Mouse (Mus musculus): ENCODE results near the gene Dennd4c. TPM values are rescaled to one million over a fixed set of nuclear protein-coding genes. Genes with fewer than 3 reads are reported as not detected.
A peak's percentile ranks its signal among the peaks of the same experiment; 100 is the strongest.
"Not testable (repeated sequence)": the region's sequence is repeated elsewhere in the genome, so short reads cannot be mapped to it uniquely, and the experiment has no call there.

The Dennd4c gene
- polyA plus RNA-seq, 1 experiment from 2014 or later: 14.4 TPM

DNA sequence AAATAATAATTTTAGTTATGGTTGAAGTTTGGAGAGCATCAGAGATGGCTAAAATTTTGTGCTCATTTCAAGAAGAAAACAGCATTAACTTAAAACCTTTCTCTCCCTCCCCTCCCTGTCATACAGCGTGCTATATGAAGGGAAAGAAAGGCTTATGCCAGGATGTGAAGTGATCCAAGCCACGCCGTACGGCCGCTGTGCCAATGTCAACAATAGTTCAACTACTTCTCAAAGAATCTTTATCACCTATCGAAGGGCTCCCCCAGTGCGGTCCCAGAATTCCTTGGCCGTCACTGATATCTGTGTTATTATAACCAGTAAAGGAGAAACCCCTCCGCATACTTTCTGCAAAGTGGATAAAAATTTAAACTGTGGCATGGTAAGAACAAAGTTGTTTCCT is 29.2 kb downstream of the Dennd4c start:
- in situ Hi-C loops (cut with MboI; ENCODE audit: low pct_unique_long_range_greater_than_20kb): no loop called here
- H3K27me3 ChIP-seq: no peaks in the 10 kb centered on the region
- ATAC-seq (no peak), DNase-seq (ENCODE audit: low read depth, low spot score) (no peak)
- ChIA-PET CTCF (no interaction called here), POLR2A (no interaction called here)
- TF ChIP-seq CTCF (IDR thresholded peaks at IDR 0.05): no peak

DNA sequence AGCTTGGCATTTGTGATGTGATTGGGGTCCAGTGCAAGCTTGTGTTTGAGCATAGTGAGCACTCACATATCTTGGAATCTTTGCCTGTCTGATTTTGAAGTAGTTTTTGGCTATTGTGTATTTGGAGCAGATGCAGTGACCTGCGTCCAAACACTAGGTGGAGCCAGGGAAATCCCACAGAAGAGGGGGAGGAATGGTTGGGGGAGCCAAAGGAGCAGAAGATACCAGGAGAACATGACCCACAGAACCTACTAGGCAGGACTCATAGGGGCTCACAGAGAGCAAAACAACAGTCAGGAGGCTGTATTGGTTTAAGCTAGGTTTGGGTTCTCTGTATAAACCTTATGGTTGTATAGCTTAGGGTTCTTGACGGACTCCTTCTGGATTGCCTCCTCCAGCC is 62.2 kb downstream of the Dennd4c start:
- ChIA-PET CTCF (interaction anchor here (0.6 to 1.5 kb wide), 2 partner anchors 15 to 17 kb away, joined by 3 read pairs; no protein-coding TSS in a partner anchor), POLR2A (interaction anchor here (0.6 kb wide), 1 partner anchor 45 kb away, joined by 6 read pairs; no protein-coding TSS in a partner anchor)
- no peaks in the 10 kb centered on the region for H3K27me3 ChIP-seq
- DNase-seq (ENCODE audit: low read depth, low spot score) (no peak), ATAC-seq (no peak)
- in situ Hi-C loops (cut with MboI; ENCODE audit: low pct_unique_long_range_greater_than_20kb): no loop called here
- peak; percentile 56 for TF ChIP-seq CTCF (IDR thresholded peaks at IDR 0.05)

DNA sequence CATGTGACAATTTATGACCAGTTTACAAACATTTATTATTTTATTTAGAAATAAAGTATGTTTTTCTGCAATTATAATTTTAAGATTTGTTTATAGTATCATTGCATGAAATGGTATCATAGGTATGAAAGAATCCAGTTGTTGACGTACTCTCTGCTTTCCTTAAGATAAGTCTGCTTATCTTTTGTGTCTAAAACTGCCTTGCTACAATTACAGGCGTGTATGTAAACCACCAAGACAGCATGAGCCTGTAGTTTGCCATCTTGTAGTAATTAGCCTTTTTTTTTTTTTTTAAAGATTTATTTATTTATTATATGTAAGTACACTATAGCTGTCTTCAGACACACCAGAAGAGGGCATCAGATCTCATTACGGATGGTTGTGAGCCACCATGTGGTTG is 66.5 kb downstream of the Dennd4c start:
- no peak for TF ChIP-seq CTCF (IDR thresholded peaks at IDR 0.05)
- no peak for DNase-seq (ENCODE audit: low read depth, low spot score)
- ChIA-PET POLR2A (no interaction called here), CTCF (no interaction called here)
- in situ Hi-C loops (cut with MboI; ENCODE audit: low pct_unique_long_range_greater_than_20kb): no loop called here
- ATAC-seq: no peak
- no peaks in the 10 kb centered on the region for H3K27me3 ChIP-seq

DNA sequence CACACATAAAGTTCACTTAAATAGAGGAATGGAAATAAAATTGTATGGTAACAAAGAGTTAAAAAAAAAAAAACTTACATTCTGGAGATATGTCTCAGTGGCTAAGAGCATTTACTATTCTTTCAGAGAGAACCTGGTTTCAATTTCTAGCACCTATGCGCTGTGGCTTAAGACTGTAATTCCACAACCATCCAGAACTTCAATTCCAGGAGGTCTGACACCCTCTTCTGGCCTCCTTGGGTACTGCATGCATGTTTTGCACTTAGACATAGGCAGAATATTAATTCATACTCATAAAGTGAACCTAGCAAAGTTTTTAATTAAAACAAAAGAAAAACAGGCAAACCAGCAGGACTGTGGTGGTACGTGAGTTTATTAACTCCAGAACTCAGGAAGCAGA is 74.8 kb downstream of the Dennd4c start:
- in situ Hi-C loops (cut with MboI; ENCODE audit: low pct_unique_long_range_greater_than_20kb): no loop called here
- H3K27me3 ChIP-seq: no peaks in the 10 kb centered on the region
- peak; percentile 20 for DNase-seq (ENCODE audit: low read depth, low spot score)
- CTCF ChIA-PET: interaction anchor here (0.7 kb wide), 1 partner anchor 10 kb away, joined by 3 read pairs; no protein-coding TSS in a partner anchor
- POLR2A ChIA-PET: no interaction called here
- TF ChIP-seq CTCF (IDR thresholded peaks at IDR 0.05): peak; percentile 63
- no peak for ATAC-seq

DNA sequence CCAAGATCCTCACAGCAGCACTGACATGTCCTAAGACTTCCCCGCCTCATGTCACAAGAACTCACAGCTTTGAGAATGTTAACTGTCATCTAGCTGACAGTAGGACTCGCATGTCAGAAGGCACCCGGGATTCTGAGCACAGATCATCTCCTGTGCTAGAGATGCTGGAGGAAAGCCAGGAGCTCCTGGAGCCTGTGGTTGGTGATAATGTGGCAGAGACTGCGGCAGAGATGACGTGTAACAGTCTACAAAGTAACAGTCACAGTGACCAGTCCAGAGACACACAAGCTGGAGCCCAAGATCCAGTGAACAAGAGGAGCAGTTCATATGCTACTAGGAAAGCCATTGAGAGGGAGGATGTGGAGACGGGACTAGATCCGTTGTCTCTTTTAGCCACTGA is 76.8 kb downstream of the Dennd4c start:
- ATAC-seq (no peak), DNase-seq (ENCODE audit: low read depth, low spot score) (no peak)
- H3K27me3 ChIP-seq: no peaks in the 10 kb centered on the region
- ChIA-PET CTCF (interaction anchor here (1.0 to 1.1 kb wide), 2 partner anchors 9 to 14 kb away, joined by 3 to 5 read pairs; no protein-coding TSS in a partner anchor), POLR2A (no interaction called here)
- in situ Hi-C loops (cut with MboI; ENCODE audit: low pct_unique_long_range_greater_than_20kb): loop anchor here (25.0 kb wide), 1 partner anchor 238 kb away; the partner anchor contains the start of gene Rraga
- no peak for TF ChIP-seq CTCF (IDR thresholded peaks at IDR 0.05)

DNA sequence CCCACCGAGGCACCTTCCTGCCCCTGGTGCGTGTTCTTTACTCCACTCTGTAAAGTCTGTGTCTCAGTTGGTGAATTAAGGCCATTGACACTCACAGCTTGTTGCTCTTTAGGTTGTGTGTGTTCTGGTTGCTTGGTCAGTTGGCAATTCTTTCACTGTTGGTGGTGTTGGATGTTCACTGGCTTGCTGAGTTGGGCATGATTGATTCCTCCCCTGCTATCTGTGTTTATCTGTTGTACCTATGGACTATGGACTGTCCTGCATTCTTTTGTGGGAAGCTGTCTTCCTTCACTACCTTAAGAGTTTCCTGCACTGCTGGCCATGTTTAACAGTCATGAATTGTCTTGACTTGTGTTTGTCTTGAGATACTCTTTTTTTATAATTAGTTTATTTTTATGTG is 83.5 kb downstream of the Dennd4c start:
- no peaks in the 10 kb centered on the region for H3K27me3 ChIP-seq
- POLR2A ChIA-PET: no interaction called here
- in situ Hi-C loops (cut with MboI; ENCODE audit: low pct_unique_long_range_greater_than_20kb): loop anchor here (25.0 kb wide), 1 partner anchor 245 kb away; the partner anchor contains the start of gene Rraga
- DNase-seq (ENCODE audit: low read depth, low spot score) (no peak), ATAC-seq (no peak)
- CTCF ChIA-PET: interaction anchor here (1.5 kb wide), 1 partner anchor 11 kb away, joined by 4 read pairs; no protein-coding TSS in a partner anchor
- no peak for TF ChIP-seq CTCF (IDR thresholded peaks at IDR 0.05)

DNA sequence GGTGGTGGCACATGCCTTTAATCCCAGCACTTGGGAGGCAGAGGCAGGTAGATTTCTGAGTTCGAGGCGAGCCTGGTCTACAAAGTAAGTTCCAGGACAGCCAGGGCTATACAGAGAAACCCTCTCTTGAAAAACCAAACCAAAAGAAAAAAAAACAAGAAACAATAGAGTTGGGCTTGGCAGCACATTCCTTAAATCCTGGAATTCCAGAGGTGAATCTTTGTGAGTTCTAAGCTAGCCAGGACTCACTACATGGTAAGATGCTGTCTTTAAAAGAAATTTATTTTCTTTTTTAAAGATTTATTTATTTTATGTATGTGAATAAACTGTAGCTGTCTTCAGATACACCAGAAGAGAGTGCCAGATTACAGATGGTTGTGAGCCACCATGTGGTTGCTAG is 92.8 kb downstream of the Dennd4c start:
- POLR2A ChIA-PET; H3K27me3 ChIP-seq; DNase-seq (ENCODE audit: low read depth, low spot score); CTCF ChIA-PET; ATAC-seq: not testable (repeated sequence)
- in situ Hi-C loops (cut with MboI; ENCODE audit: low pct_unique_long_range_greater_than_20kb): loop anchor here (25.0 kb wide), 1 partner anchor 254 kb away; the partner anchor contains the start of gene Rraga

DNA sequence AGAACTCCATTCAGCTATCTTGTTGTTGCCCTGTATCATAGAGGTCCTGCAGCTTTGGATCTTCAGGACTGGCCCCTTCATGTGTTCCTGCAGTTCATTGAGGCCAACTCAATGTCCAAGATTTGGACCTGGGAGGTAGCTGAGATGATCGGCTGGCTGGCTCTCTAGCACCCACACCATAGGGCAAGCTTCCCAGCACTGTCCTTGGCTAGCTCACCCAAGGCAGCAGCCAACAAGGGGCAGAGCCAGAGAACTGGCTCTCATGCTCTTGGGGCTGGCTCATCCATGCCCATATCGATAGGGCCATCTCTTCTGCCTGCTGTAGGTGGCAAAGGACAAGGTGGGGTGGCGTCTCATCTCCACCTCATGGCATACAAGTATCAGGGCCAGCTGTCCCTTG is 97.0 kb downstream of the Dennd4c start:
- CTCF ChIA-PET: interaction anchor here (0.7 to 1.2 kb wide), 2 partner anchors 21 to 30 kb away, joined by 3 read pairs; no protein-coding TSS in a partner anchor
- H3K27me3 ChIP-seq: no peaks in the 10 kb centered on the region
- POLR2A ChIA-PET: no interaction called here
- no peak for TF ChIP-seq CTCF (IDR thresholded peaks at IDR 0.05)
- DNase-seq (ENCODE audit: low read depth, low spot score): no peak
- in situ Hi-C loops (cut with MboI; ENCODE audit: low pct_unique_long_range_greater_than_20kb): loop anchor here (25.0 kb wide), 1 partner anchor 258 kb away; the partner anchor contains the start of gene Rraga
- no peak for ATAC-seq

DNA sequence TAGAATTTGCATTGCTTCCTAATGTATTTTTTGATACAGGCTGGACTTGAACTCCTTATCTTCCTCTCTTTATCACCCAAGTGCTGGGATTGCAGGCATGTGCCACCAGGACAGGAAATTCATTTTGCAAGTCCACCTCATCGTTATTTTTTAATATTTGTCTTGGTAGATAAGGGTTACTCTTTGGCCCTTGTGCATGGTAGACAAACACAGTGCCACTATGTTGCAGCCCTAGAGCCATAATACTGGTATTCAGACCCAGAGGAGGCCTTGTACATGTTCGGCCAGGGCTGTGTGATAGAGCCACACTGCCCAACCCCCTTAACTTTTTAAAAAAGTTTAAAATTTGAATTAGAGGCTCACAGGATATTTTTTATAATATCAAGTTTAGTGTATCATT is 98.9 kb downstream of the Dennd4c start:
- ChIA-PET CTCF (no interaction called here), POLR2A (no interaction called here)
- in situ Hi-C loops (cut with MboI; ENCODE audit: low pct_unique_long_range_greater_than_20kb): loop anchor here (25.0 kb wide), 1 partner anchor 260 kb away; the partner anchor contains the start of gene Rraga
- no peaks in the 10 kb centered on the region for H3K27me3 ChIP-seq
- no peak for TF ChIP-seq CTCF (IDR thresholded peaks at IDR 0.05)
- DNase-seq (ENCODE audit: low read depth, low spot score): no peak
- no peak for ATAC-seq

DNA sequence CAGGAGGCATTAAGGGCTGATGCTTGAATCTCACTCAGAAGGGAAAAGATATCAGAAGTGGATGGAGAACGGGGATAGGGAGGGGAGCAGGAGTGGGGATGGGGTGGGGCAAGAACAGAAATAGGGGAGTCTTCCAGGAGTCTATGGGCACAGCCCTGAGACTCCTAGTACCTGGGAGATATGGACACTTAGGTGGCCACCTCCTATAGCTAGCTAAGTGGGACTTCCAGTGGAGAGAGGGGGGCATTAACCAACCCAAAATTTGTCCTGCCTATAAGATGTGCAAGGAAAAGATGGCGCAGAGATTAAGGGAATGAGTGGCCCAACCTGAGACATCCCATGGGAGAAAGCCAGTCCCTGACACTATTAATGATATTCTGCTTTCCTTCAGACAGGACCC is 103.0 kb downstream of the Dennd4c start:
- in situ Hi-C loops (cut with MboI; ENCODE audit: low pct_unique_long_range_greater_than_20kb): no loop called here
- DNase-seq (ENCODE audit: low read depth, low spot score): no peak
- ChIA-PET POLR2A (no interaction called here), CTCF (no interaction called here)
- H3K27me3 ChIP-seq: no peaks in the 10 kb centered on the region
- ATAC-seq: no peak
- TF ChIP-seq CTCF (IDR thresholded peaks at IDR 0.05): no peak

DNA sequence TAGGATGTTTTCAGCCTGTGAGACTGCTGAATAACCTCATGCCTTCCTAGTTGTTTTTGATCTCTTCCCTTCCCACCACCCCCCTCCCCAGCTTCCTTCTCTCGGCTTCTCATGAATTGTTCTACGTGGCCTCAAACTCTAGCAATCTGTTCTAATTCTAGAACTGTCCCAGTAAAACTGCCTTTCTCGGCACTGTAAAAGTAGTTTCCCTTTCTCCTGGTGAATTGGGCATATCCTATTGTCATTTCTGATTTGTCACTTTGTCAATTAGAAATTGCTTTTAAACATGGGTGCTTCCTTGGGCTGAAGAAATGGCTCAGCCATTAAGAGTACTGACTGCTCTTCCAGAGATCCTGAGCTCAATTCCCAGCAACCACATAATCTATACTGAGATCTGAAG is 103.7 kb downstream of the Dennd4c start:
- ChIA-PET POLR2A (no interaction called here), CTCF (no interaction called here)
- DNase-seq (ENCODE audit: low read depth, low spot score) (no peak), ATAC-seq (no peak)
- in situ Hi-C loops (cut with MboI; ENCODE audit: low pct_unique_long_range_greater_than_20kb): no loop called here
- no peak for TF ChIP-seq CTCF (IDR thresholded peaks at IDR 0.05)
- H3K27me3 ChIP-seq: no peaks in the 10 kb centered on the region

Measured in Patski (cell line).